Mouse (Mus musculus) liver, embryonic 11.5 days (tissue): ENCODE data around the gene Map4k4. TPM values are rescaled to one million over a fixed set of nuclear protein-coding genes. Genes with fewer than 3 reads are reported as not detected.

Experiments used
- ATAC-seq: fragments of 200-750 bp; cut with Nextera tagmentation; replicated peaks from 2 replicates; pipeline ENCODE4 v1.8.0; 2017; ENCODE audit warnings: moderate number of reproducible peaks, mild to moderate bottlenecking, moderate TSS enrichment, moderate library complexity; ENCODE audit not compliant: low FRiP score
- DNase-seq: peaks from one replicate; pipeline ENCODE4 v3.0.0-alpha.2; 2017; ENCODE audit warnings: low spot score
- H3K27ac ChIP-seq: fragments of 300-500 bp; sonication (generic); 2 replicates; pipeline ENCODE4 v1.5.1; 2014; ENCODE audit warnings: mild to moderate bottlenecking, low read depth, low read length, control low read depth
- H3K27me3 ChIP-seq: fragments of 300-500 bp; sonication (generic); replicated peaks from 2 replicates; pipeline ENCODE4 v1.6.1; 2014; ENCODE audit warnings: low read length, mixed read lengths; ENCODE audit not compliant: control insufficient read depth, insufficient read depth
- H3K36me3 ChIP-seq: fragments of 300-500 bp; sonication (generic); 2 replicates; pipeline ENCODE4 v1.6.1; 2014; ENCODE audit warnings: mild to moderate bottlenecking, low read length, moderate library complexity, mixed read lengths; ENCODE audit not compliant: control insufficient read depth, insufficient read depth
- H3K4me1 ChIP-seq: fragments of 300-500 bp; sonication (generic); replicated peaks from 2 replicates; pipeline ENCODE4 v1.6.1; 2014; ENCODE audit warnings: low read length, mixed read lengths; ENCODE audit not compliant: control insufficient read depth, insufficient read depth
- H3K4me2 ChIP-seq: fragments of 300-500 bp; sonication (generic); 2 replicates; pipeline ENCODE4 v1.6.1; 2014; ENCODE audit warnings: mild to moderate bottlenecking, control low read depth, moderate library complexity
- H3K4me3 ChIP-seq: fragments of 300-500 bp; sonication (generic); 2 replicates; pipeline ENCODE4 v1.5.1; 2014; ENCODE audit warnings: low read depth, low read length, control low read depth
- H3K9ac ChIP-seq: fragments of 300-500 bp; sonication (generic); 2 replicates; pipeline ENCODE4 v1.6.1; 2014; ENCODE audit warnings: low read depth, low read length, control low read depth
- H3K9me3 ChIP-seq: fragments of 300-500 bp; sonication (generic); 2 replicates; pipeline ENCODE4 v1.6.1; 2016; ENCODE audit warnings: low read length, inconsistent platforms, mixed read lengths; ENCODE audit not compliant: control insufficient read depth
- WGBS: fragments of 180-500 bp; shearing (Covaris S2); extraction: QIAGEN DNeasy Blood & Tissue Kit; methylation state at CpG from one replicate; pipeline ENCODE4 v1.1.7; 2014; 5-methylcytosine and 5-hydroxymethylcytosine counted together
- polyA plus RNA-seq: library from polyadenylated mRNA; unstranded; fragments of >200 nt; fragmentation: Nextera tagmentation; extraction: Ambion mirVana; gene quantifications from 2 replicates; pipeline ENCODE4 v1.2.1, GENCODE M21; 2014

The Map4k4 gene
- polyA plus RNA-seq, 1 experiment from 2014 or later = 13.6 TPM

DNA sequence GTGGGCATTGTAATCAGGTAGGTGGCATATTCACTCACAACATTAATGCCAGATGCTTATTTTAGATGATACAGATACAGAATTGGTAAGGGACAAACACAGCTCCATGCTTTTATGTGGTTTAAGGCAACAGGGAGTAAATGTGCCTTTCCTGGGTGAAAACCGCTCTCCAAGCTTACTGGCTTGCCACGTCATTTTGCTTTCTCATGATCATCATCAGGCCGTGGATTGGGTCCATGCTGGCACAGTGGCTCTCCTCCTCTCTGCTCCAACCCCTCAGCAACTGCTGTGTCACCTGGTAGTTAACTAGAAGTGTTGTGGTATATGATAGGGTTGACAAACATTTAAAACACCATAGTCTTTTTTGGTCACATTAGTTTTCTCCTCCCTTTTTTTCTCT, 21.3 kb downstream of the Map4k4 start:
- Histone ChIP-seq H3K27me3 (no peaks in the 10 kb centered on the region), H3K27ac (no peak overlapping the region), H3K4me2 (no peak overlapping the region), H3K36me3 (no peaks in the 10 kb centered on the region), H3K4me1 (peaks cover 31% of the 10 kb centered on the region), H3K9me3 (no peaks in the 10 kb centered on the region), H3K9ac (no peak overlapping the region), H3K4me3 (no peak overlapping the region)
- no peak for ATAC-seq
- DNase-seq = no peak
- 69% methylated on average over 3 of the region's 3 CpGs for WGBS

DNA sequence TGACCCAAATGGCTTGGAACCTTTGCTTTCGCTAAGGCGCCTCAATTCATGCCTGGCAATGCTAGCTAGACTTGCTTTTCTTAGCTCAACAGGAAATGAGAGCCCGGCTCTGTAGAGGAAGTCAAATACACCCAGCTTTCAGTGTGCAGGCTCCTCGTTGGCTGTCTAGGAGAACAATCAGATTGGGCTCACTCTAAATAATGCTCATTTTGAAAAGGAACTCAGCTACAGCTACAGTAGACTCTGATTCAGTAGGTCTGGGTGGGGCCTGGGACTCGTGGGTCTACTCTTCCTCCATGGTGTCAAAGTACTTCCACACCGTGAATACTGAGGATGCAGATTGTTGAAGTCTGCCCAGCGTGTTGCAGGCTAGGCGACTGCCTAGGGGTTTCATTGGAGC, 22.0 kb downstream of the Map4k4 start:
- Histone ChIP-seq H3K4me2 (peak overlapping the region; percentile 52), H3K27me3 (no peaks in the 10 kb centered on the region), H3K9ac (no peak overlapping the region), H3K9me3 (no peaks in the 10 kb centered on the region), H3K36me3 (no peaks in the 10 kb centered on the region), H3K27ac (0 out of 2 replicates have a peak overlapping the region, but pooled peaks have one; percentile 28), H3K4me1 (peaks cover 31% of the 10 kb centered on the region), H3K4me3 (no peak overlapping the region)
- 22% methylated on average over 8 of the region's 8 CpGs for WGBS
- no peak for ATAC-seq
- no peak for DNase-seq

DNA sequence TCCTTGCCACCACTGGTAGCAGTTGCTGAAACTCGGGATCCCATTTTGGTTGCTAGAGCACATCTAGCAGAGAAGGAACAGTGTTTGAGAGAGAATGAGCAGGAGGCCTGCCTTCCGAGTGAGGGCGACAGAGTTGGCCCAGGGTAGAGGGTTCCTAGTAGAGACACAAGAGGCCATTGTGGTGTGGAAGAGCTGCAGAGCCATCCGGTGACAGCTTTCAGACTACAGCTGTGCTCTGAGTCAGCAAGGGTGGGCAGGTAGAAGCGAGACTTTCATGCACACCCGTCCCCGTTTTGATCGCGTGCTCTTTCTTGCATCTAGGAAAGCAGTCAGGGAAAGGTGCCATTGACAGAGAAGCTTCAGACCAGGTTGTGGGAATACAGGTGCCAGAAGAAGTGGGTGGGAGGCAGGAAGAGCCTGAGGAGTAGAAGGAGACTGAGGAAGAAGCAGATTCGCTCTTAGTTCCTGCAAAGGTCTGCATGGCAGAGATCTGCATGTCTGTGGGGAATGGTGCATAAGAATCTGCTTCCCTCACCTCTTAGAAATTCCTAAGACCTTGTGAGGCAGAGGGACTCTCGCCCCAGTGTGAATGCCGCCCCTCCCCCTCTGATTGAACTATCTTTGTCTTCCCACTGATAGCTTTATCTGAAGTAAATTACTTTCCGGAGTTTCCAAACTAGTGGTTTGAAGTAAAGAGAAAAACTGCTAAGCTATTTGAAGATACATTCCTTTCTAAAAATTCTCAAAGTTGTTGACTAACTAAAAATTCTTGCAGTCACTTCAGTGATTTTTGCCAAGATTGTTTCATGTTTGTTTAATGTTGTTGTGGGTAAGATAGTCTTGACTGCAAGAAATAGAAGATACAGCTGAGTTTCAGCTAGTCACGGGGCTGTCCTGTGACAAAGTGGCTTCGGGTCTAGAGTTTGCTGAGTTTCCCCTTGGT, 23.0 kb downstream of the Map4k4 start:
- DNase-seq (no peak), ATAC-seq (no peak)
- Histone ChIP-seq H3K9me3 (no peaks in the 10 kb centered on the region), H3K4me3 (peak overlapping the region; percentile 0; the same call in 1 of the 2 replicates), H3K4me1 (peaks cover 31% of the 10 kb centered on the region), H3K36me3 (no peaks in the 10 kb centered on the region), H3K4me2 (peak overlapping the region; percentile 52), H3K9ac (no peak overlapping the region), H3K27me3 (no peaks in the 10 kb centered on the region), H3K27ac (0 out of 2 replicates have a peak overlapping the region, but pooled peaks have one; percentile 8)
- WGBS = 13% methylated on average over 15 of the region's 15 CpGs

DNA sequence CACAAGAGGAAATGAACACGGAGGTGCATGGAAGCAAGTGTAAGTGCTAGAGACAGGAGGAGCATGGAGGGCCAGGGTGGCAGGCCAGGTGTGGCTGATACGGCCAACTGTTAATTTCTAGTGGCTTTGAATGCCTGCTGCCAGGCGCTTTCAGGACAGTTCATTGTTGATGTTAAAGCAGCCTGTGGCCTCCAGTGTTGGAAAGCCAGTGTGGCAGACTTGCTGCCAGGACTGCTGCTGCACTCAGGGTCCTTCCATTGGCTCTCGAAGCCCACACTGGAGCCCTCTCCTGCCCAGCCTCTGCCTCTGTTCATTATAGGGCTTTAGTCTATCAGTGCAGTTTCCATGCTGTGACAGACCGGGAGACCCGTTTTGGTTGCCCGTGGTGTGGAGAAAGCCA, 30.3 kb downstream of the Map4k4 start:
- Histone ChIP-seq H3K36me3 (no peaks in the 10 kb centered on the region), H3K9ac (no peak overlapping the region), H3K27ac (no peak overlapping the region), H3K27me3 (no peaks in the 10 kb centered on the region), H3K4me2 (no peak overlapping the region), H3K9me3 (no peaks in the 10 kb centered on the region), H3K4me1 (peaks cover 39% of the 10 kb centered on the region), H3K4me3 (no peak overlapping the region)
- ATAC-seq = no peak
- DNase-seq = no peak
- WGBS = 71% methylated on average over 7 of the region's 7 CpGs

DNA sequence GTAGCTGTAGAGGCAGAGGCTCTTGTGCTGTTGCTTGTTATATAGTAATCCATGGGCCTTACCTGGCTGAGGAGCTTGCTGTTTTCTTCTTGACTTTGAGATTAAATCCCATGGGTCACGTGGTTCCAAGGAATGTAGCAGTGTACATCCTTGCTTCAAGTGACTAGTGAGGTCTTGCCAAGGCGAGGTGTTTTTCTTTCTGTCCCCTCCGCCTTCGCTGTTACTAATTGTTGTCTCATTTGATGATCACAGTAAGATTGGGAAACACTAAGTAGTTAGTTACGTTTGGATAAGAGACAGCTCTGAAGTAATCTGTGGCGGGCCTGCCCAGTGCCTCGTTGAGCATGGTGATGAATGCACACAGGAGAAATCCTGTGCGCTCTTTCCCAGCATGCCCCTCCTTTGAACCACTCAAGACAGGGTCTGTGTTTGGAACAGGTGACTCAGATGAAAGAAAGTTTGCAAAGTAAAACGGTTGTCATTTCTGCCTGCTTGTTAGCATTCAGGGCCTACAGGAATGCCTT, 31.6 kb downstream of the Map4k4 start:
- H3K4me1 ChIP-seq = peaks cover 43% of the 10 kb centered on the region
- no peaks in the 10 kb centered on the region for H3K9me3 ChIP-seq
- H3K9ac ChIP-seq = no peak overlapping the region
- no peaks in the 10 kb centered on the region for H3K36me3 ChIP-seq
- WGBS = 65% methylated on average over 9 of the region's 9 CpGs
- DNase-seq (no peak), ATAC-seq (no peak)
- H3K27ac ChIP-seq = no peak overlapping the region
- H3K27me3 ChIP-seq = no peaks in the 10 kb centered on the region
- no peak overlapping the region for H3K4me3 ChIP-seq
- no peak overlapping the region for H3K4me2 ChIP-seq

DNA sequence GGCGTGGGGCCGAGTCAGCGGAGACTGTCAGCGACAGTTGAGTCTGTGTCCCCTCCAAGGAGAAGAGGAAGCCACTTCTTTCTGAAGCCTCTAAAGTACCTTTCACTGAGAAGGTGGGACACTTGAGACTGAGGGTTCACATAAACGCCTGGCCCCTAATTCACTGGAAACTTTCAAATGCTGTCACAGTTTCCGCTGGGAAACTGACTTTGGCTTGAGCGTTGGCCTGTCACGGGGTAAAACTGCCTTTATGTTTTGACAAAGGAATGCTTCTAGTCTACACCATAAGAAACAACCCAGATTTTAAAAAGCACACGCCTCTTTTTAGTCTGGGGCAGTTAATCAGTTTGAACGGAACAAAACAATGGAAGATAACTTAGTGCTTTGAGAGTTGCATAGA, 32.2 kb downstream of the Map4k4 start:
- H3K4me3 ChIP-seq = no peak overlapping the region
- DNase-seq (no peak), ATAC-seq (no peak)
- WGBS = 69% methylated on average over 10 of the region's 10 CpGs
- H3K27me3 ChIP-seq = no peaks in the 10 kb centered on the region
- H3K4me1 ChIP-seq = peaks cover 45% of the 10 kb centered on the region
- no peak overlapping the region for H3K4me2 ChIP-seq
- no peak overlapping the region for H3K9ac ChIP-seq
- no peak overlapping the region for H3K27ac ChIP-seq
- no peaks in the 10 kb centered on the region for H3K36me3 ChIP-seq
- H3K9me3 ChIP-seq = no peaks in the 10 kb centered on the region

DNA sequence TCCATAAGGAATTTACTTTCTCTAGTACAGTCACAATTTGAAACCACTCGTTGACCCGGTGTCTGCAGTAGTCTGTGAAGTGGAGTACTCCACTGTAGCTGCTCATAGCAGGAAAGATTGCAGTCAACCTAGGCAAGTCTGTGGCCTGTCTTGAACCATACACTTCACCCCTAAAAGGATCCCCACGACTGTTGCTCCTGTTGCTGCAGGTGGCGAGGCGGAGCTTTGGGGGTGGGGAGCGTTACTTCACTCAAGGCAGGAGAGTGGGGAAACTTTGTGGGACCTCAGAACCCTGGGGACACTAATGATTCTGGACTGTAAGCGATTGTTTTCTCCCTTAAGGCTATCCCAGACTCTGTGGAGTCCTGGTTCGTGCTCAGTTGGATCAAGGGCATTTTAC, 34.2 kb downstream of the Map4k4 start:
- peak overlapping the region; percentile 65 for H3K4me2 ChIP-seq
- H3K4me1 ChIP-seq = peaks cover 59% of the 10 kb centered on the region
- H3K9ac ChIP-seq = no peak overlapping the region; the same call in 1 of the 2 replicates
- H3K27ac ChIP-seq = no peak overlapping the region
- H3K9me3 ChIP-seq = no peaks in the 10 kb centered on the region
- no peaks in the 10 kb centered on the region for H3K27me3 ChIP-seq
- H3K4me3 ChIP-seq = peak overlapping the region; percentile 52; the same call in 1 of the 2 replicates
- DNase-seq (no peak), ATAC-seq (no peak)
- 51% methylated on average over 8 of the region's 8 CpGs for WGBS
- no peaks in the 10 kb centered on the region for H3K36me3 ChIP-seq

DNA sequence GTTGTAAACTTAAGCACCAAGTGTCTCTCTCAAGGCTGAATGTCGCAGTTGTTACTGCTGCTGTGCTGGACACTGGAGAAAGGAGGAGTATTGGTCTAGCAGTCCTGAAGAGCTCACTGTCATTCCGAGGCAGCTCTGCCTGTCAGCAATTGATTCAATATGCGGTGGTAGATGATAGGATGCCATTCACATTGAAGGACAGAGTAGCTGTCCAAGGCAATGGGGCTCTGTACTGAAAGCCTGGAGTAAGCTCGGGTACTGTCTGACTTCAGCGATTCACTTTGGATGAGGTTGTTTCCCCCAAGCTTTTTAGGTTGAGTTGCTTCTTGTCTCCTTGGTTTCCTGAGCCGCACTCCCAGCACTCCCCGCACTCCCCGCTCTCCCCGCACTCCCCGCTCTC, 34.9 kb downstream of the Map4k4 start:
- no peaks in the 10 kb centered on the region for H3K27me3 ChIP-seq
- peak overlapping the region; percentile 65 for H3K4me2 ChIP-seq
- peak overlapping the region; percentile 12; the same call in 1 of the 2 replicates for H3K9ac ChIP-seq
- no peak overlapping the region for H3K27ac ChIP-seq
- DNase-seq = no peak
- H3K4me1 ChIP-seq = peaks cover 57% of the 10 kb centered on the region
- H3K4me3 ChIP-seq = peak overlapping the region; percentile 52
- H3K9me3 ChIP-seq = no peaks in the 10 kb centered on the region
- ATAC-seq = no peak
- H3K36me3 ChIP-seq = no peaks in the 10 kb centered on the region
- WGBS = 2% methylated on average over 10 of the region's 10 CpGs
